Comparison of ENCODE assay signal across 8 mouse cellular contexts in genomic region chr19:5087884-5088728, GRCm38 (mm10). TPM values are rescaled to one million over a fixed set of nuclear protein-coding genes. Genes with fewer than 3 reads are reported as not detected.
A peak's percentile ranks its signal among the peaks of the same experiment; 100 is the strongest.
DNase-seq lines count a peak whose midpoint lies in the region; ATAC-seq lines count a peak whose summit lies in the region.

Yif1a (plus strand) TSS chr19:5088538.

- H3K27me3 ChIP-seq in hindbrain, embryonic 11.5 days (ENCODE audit: control insufficient read depth, insufficient read depth, low read length), result peaks cover 33% of the 10 kb centered on the region

- H3K36me3 ChIP-seq in hindbrain, embryonic 11.5 days (ENCODE audit: control insufficient read depth, insufficient read depth, low read length), result no peaks in the 10 kb centered on the region

- H3K4me2 ChIP-seq in hindbrain, embryonic 11.5 days (replicated peaks; ENCODE audit: low read depth, low read length), result peak within 1 kb of the TSS; percentile 66

- DNase-seq in Muller cell, postnatal 12 days (ENCODE audit: inconsistent ontology term), result peak; percentile 98
- DNase-seq in cerebellum, adult 9-11 months, result peak; percentile 99
- peak; percentile 98 to 99 for DNase-seq in frontal cortex, adult 2 months (ENCODE audit: extremely low spot score in 1 of 2, low spot score in 1 of 2)
- DNase-seq in hindbrain, embryonic 11.5 days (ENCODE audit: low spot score), result peak; percentile 94
- DNase-seq in layer of hippocampus, postnatal 10 days (ENCODE audit: low spot score in 2 of 2), result peak; percentile 89 to 91
- DNase-seq in lung, postnatal 10 days, result peak; percentile 98
- DNase-seq in ovary, postnatal 36 days (ENCODE audit: low spot score), result peak; percentile 93
- DNase-seq in thymus, postnatal 25 days, result peak; percentile 90

- peak; percentile 95 for ATAC-seq in hindbrain, embryonic 11.5 days (ENCODE audit: low FRiP score)

- H3K4me3 ChIP-seq in hindbrain, embryonic 11.5 days (ENCODE audit: low read depth, low read length), result peak within 1 kb of the TSS; percentile 90

- peaks cover 7% of the 10 kb centered on the region for H3K4me1 ChIP-seq in hindbrain, embryonic 11.5 days (replicated peaks; ENCODE audit: control insufficient read depth, insufficient read depth, low read length)

- H3K27ac ChIP-seq in hindbrain, embryonic 11.5 days (ENCODE audit: low read depth, low read length), result peak within 1 kb of the TSS; percentile 66

- H3K9ac ChIP-seq in hindbrain, embryonic 11.5 days (ENCODE audit: low read depth, low read length), result peak within 1 kb of the TSS; percentile 69

- under 1% methylated on average over 58 of the region's 58 CpGs for WGBS in hindbrain, embryonic 11.5 days

- no peaks in the 10 kb centered on the region for H3K9me3 ChIP-seq in hindbrain, embryonic 11.5 days (ENCODE audit: control insufficient read depth, low read length)

RNA-seq across cellular contexts. Expression of gene Yif1a, which starts in this region (rescaled TPM):
- 44.7 and 45.1 TPM in 2 replicates for polyA plus RNA-seq in frontal cortex, adult 2 months (2012; rRNA removed)
- 75.6 and 81.3 TPM in 2 replicates for polyA plus RNA-seq in hindbrain, embryonic 11.5 days (2014; fragmentation: Nextera tagmentation; extraction: Ambion mirVana)
- total RNA-seq in layer of hippocampus, postnatal 10 days (2021), result 10 to 100 TPM; 24.7 to 29.9 TPM

Comparison
In these comparisons a context has a peak if more than half of its experiments do, and no peak if none do; other contexts are left out.
1. Peak in every context shown above with its lines: DNase-seq, ATAC-seq, H3K4me3 ChIP-seq and H3K27ac ChIP-seq.